22 mouse cellular contexts compared by ENCODE assay signal in the genomic region with DNA sequence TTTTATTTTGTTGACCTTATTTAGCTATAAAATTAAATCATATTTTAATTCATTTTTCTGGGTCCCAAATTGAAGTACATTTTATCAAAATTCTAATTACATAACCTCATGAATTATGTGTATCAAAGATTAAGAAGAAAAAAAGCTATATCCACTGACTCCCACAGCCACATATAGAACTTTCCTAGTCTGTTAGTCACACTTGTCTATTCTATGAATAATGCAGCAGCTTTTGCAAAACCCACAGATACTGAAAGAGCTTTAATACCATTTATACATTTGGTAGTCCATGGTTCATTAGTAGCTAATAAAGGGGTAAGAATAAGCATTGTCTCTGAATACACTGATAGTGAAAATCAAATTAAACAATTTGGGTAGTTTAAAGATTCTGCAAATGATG.
"Had no signal": no experiment of that assay in that cellular context is flagged by ENCODE, and none has a peak within 500 bp of the region (broad histone marks: within the 10 kb centered on the region; RNA-seq: fewer than 3 reads in every experiment).

No protein-coding gene starts in this region.

- ATAC-seq: hindbrain, embryonic 16.5 days; hindbrain, postnatal 0 days; inflammation-experienced regulatory T-cells, adult 6 months; intestine, embryonic 15.5 days; intestine, embryonic 16.5 days; intestine, postnatal 0 days had no signal

- DNase-seq: heart, postnatal 10 days; heart, postnatal 14 days; heart, postnatal 36 days; heart, postnatal 4 days; kidney, adult 11 months; kidney, adult 18-20 months; kidney, adult 2 months; kidney, adult 8-10 months; kidney, adult 9 months; kidney, postnatal 10 days; kidney, postnatal 14 days; kidney, postnatal 25 days; kidney, postnatal 36 days; kidney, postnatal 4 days; layer of hippocampus, adult 9-11 months; layer of hippocampus, postnatal 36 days had no signal
